Mouse (Mus musculus): Measurements from ENCODE around the gene Shisal2b. TPM values are rescaled to one million over a fixed set of nuclear protein-coding genes. Genes with fewer than 3 reads are reported as not detected.
A peak's percentile ranks its signal among the peaks of the same experiment; 100 is the strongest.

Gene Shisal2b
- total RNA-seq, 4 experiments from 2014 or later, result not detected

DNA sequence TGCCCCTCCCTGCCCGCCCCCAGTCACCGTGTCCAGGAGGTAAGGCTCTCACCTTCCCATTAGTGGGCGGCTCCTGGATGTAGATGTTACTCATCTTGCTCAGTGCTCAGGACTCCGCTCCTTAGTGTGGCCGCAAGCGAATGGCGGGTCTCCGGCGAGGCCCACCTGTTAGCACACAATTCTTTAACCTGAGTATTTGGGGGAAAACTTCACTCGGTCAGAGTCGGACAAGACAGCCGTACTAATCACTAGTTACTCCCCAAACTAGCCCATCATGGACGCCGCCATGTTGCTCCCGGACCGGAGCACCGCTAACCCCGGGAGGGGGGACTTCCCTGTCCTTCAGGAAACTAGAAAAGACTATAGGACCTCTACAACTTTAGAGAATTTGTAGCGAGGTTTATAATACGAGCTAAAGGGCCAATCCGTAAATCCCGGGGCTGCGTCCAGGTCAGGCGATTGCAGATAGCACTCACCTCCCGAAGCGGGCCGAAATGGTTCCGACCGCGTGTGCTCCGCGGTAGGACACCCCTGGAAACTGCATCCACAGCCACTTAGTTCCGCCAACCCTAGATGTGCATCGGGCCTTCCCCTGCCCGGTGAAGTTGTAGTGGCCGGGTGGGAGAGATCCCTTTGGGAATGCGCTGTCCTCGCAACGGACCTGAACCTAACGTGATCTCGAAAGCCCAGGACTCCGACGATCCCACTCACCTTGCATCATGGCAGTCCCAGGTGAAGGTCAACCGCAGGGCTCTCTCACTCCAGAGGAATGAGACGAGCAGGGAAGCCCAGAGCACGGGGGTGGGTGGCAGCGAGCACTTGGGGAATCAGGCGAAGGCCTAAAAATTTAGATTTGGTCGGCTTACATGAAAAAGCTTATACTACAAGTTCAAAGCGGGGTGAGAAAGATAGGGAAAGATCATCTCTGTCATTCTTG lies 46.8 kb downstream of the Shisal2b start, which contains the start of gene Cwc27:
Cwc27 (minus strand) TSS at position 508 of the 937 bp plus-strand sequence.
- peak; percentile 79 for DNase-seq (ENCODE audit: low spot score)

DNA sequence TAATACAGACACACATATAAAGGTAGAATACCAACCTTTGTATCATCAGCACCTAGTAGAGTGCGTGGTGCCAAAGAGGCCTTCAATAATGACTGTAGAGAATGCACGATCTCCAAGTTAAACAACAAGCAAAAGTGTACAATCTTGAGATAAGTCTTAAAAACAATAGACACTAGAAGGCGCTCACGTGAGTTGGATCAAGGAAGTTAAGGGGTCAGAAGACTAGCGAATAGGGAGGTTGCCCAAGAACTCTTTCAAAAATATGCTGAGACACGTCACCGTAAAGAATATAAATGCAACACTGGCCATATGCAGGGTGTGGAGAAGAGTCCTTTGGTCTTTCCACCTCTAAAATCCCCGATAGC lies 47.4 kb downstream of the Shisal2b start:
- DNase-seq (ENCODE audit: low spot score), result no peak

DNA sequence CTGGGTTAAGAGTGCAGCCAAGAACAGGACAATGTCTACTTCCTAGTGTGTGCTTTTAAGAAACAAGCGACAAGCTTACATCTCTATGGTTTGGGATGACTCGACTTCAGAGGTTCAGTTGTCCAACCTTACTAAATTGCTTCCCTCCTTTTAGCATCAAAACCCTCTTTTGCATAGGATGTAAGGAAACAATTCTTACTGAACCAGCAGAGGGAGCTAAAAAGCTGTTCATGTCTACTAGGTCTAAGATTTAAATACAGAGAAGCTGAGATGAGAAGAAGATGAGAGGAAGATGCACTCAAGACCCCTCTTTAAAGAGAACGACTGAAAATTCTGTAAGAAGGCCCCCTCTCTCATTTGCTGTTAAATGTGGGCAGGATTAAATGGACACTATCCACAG lies 58.0 kb downstream of the Shisal2b start:
- peak; percentile 48 for DNase-seq (ENCODE audit: low spot score)

DNA sequence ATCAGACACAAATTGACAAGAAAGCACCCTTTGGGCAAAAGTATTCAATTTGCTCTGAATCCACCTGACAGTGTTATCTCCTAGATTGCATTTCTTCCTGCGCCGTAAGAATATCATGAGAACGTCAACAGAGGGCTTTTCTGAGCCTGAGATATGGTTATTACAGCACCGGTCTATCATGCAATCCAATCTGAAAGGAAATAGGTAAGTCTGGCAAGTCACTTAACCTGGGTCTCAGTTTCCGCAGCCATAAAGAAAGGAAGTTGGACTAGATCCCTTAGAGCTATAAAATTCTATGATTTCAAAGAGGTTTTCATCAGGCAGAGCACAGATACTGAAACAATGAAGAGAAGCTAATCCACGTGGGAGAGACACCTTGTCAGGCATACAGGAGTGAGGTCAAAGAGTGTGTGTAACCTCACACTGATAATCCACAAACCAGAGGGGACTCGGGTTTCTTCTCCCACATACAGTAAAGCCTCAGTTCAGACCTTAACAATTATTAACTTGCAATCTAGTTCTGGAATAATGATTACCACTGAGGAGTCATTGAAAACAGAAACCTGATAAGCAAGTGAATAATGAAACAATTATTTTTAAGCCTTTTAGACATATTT lies 64.0 kb downstream of the Shisal2b start:
- DNase-seq (ENCODE audit: low spot score), result peak; percentile 39

DNA sequence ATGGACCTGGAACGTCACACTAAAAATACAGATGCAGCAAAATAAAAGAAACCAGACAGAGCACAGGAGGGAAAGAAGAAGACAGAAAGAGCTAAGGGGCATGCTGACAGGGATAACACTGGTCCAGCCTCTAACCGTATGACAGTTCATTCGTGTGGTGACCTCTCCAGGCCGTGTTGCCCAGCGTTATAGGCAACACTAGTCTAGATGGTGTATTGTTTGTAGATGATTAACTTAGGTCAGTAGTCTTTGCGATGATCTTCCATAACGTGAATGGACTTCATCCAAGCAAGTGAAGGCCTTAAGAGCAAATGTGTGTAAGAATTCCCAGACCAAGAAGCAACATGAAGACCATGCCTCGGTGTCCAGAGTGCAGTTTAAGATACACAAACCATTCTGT lies 64.6 kb downstream of the Shisal2b start:
- no peak for DNase-seq (ENCODE audit: low spot score)

Other genes starting within 250 kb of the Shisal2b start
- gene Srek1ip1, start 71.4 kb downstream of the Shisal2b start, total RNA-seq (2022), result 10 to 100 TPM; 18.3 to 21.4 (median 20.7) TPM
- 10 to 100 TPM; 11.6 to 15.3 (median 14.0) TPM for gene Cwc27, start 46.8 kb downstream of the Shisal2b start, total RNA-seq (2022)
- gene Rgs7bp, start 191.0 kb upstream of the Shisal2b start, total RNA-seq (2022), result 1 to 10 TPM; 5.1 to 6.3 (median 5.9) TPM
- gene 4933425L06Rik, start 218.2 kb upstream of the Shisal2b start, total RNA-seq (2022), result not detected

Data from heart, adult 8-10 months (tissue).